Mouse (Mus musculus) hematopoietic stem cell, adult 5-6 weeks (primary cell): ENCODE data around the gene Nox3. TPM values are rescaled to one million over a fixed set of nuclear protein-coding genes. Genes with fewer than 3 reads are reported as not detected.

ENCODE experiments used
- ATAC-seq, 2 experiments: fragments of 125-278 bp in 1 of 2; replicated peaks in 1 of 2; 2 replicates each; pipeline ENCODE4 v1.8.0; 2016 to 2017; ENCODE audit warnings: inconsistent platforms in 2 of 2, mild to moderate bottlenecking in 2 of 2, moderate number of reproducible peaks in 2 of 2, low read depth in 1 of 2, moderate TSS enrichment in 1 of 2; ENCODE audit not compliant: low FRiP score in 2 of 2, poor library complexity in 2 of 2, severe bottlenecking in 2 of 2, insufficient read depth in 1 of 2, low TSS enrichment in 1 of 2
- total RNA-seq: library from RNA; stranded (forward); fragments of 172-1452, 232-1000 nt; gene quantifications from 2 replicates; pipeline ENCODE4 v1.2.3, GENCODE M21; 2017

Nox3 gene
- total RNA-seq, 1 experiment from 2014 or later: not detected

GRCm38 (mm10) chr17:3616329-3617216 lies 79.5 kb downstream of the Nox3 start:
- ATAC-seq: no peak

- no peak for ATAC-seq
These were observed 80.5 kb downstream of the Nox3 start for GRCm38 (mm10) chr17:3615553-3615952.

GRCm38 (mm10) chr17:3611781-3612075 lies 84.3 kb downstream of the Nox3 start:
- no peak for ATAC-seq

GRCm38 (mm10) chr17:3610928-3611780 lies 84.9 kb downstream of the Nox3 start:
- ATAC-seq: 0 out of 4 replicates have a peak, but pooled peaks of 1 of the 2 experiments have one; percentile 42

GRCm38 (mm10) chr17:3610307-3610754 lies 85.7 kb downstream of the Nox3 start:
- ATAC-seq: no peak

- ATAC-seq: no peak
These were observed 92.9 kb downstream of the Nox3 start for GRCm38 (mm10) chr17:3602954-3603672.

- ATAC-seq: no peak
These were observed 97.7 kb downstream of the Nox3 start for GRCm38 (mm10) chr17:3598393-3598792.

GRCm38 (mm10) chr17:3597866-3598265 lies 98.2 kb downstream of the Nox3 start:
- ATAC-seq: no peak

- ATAC-seq: no peak
These were observed 98.9 kb downstream of the Nox3 start for GRCm38 (mm10) chr17:3597130-3597529.

Other genes starting within 250 kb of the Nox3 start
- gene Cldn20, start 163.7 kb downstream of the Nox3 start, total RNA-seq: not detected in 2 replicates
- gene Tfb1m, start 138.5 kb downstream of the Nox3 start, total RNA-seq: 18.3 and 18.6 TPM in 2 replicates